Mouse (Mus musculus): ENCODE data around the gene Xkr8. TPM values are rescaled to one million over a fixed set of nuclear protein-coding genes. Genes with fewer than 3 reads are reported as not detected.

Gene Xkr8
- total and polyA plus RNA-seq, 2 experiments from 2014 or later, result 6.9 to 7.1 TPM

- DNase-seq (ENCODE audit: low spot score), result no peak
- H3K4me1 ChIP-seq (ENCODE audit: insufficient read depth, low read length), result no peaks in the 10 kb centered on the region
- no peak overlapping the region for H3K9ac ChIP-seq (replicated peaks; ENCODE audit: low read length, poor library complexity, severe bottlenecking)
- H3K27me3 ChIP-seq (ENCODE audit: insufficient read depth, low read length), result no peaks in the 10 kb centered on the region
- no peak overlapping the region for H3K4me3 ChIP-seq (ENCODE audit: low read depth, low read length)
- ATAC-seq (ENCODE audit: low FRiP score), result no peak
- no peaks in the 10 kb centered on the region for H3K9me3 ChIP-seq (ENCODE audit: low read length)
- no peak overlapping the region for H3K27ac ChIP-seq (ENCODE audit: low read depth, low read length)
- 94% methylated on average over 25 of the region's 25 CpGs for WGBS
- no peak overlapping the region for H3K4me2 ChIP-seq (ENCODE audit: low read depth, low read length, poor library complexity, severe bottlenecking)
- peak; percentile 41 for TF ChIP-seq CTCF (IDR thresholded peaks at IDR 0.05)
- H3K36me3 ChIP-seq (ENCODE audit: insufficient read depth, low read length), result no peaks in the 10 kb centered on the region
Measured at GRCm38 (mm10) chr4:132733071-132733770, 875 bp upstream of the Xkr8 start.

DNA sequence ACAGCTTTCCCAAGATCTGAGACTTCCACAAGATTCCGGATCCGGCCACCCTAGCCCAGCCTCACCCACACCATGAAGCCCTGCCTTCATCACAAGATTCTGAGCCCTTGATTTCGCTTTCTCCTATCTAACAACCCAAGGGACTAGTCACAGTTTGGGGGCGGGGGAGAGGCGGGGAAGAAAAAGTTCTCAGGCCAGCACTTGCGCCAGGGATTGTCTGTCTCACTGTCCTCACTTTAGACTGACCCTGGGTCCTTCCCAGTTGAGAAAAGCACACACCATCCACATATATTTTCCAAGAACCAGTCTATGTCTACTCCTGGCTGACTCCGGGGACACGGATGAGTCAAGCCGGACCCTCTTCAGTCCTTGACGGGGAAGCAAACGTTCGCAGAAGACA, 730 bp downstream of the Xkr8 start:
- 51% methylated on average over 12 of the region's 12 CpGs for WGBS
- Histone ChIP-seq H3K4me3 (ENCODE audit: low read depth, low read length) (peak overlapping the region; percentile 60), H3K27ac (ENCODE audit: low read depth, low read length) (peak overlapping the region; percentile 68; the same call in 1 of the 2 replicates), H3K9me3 (ENCODE audit: low read length) (no peaks in the 10 kb centered on the region), H3K9ac (replicated peaks; ENCODE audit: low read length, poor library complexity, severe bottlenecking) (peak overlapping the region; percentile 77), H3K27me3 (ENCODE audit: insufficient read depth, low read length) (no peaks in the 10 kb centered on the region), H3K4me2 (ENCODE audit: low read depth, low read length, poor library complexity, severe bottlenecking) (peak overlapping the region; percentile 72), H3K4me1 (ENCODE audit: insufficient read depth, low read length) (no peaks in the 10 kb centered on the region), H3K36me3 (ENCODE audit: insufficient read depth, low read length) (peaks cover 11% of the 10 kb centered on the region; the same call in 1 of the 2 replicates)
- ATAC-seq (ENCODE audit: low FRiP score) (no peak), DNase-seq (ENCODE audit: low spot score) (no peak)
- TF ChIP-seq CTCF (IDR thresholded peaks at IDR 0.05), result no peak

GRCm38 (mm10) chr4:132728233-132728632, 4.1 kb downstream of the Xkr8 start:
- Histone ChIP-seq H3K27ac (ENCODE audit: low read depth, low read length) (no peak overlapping the region), H3K27me3 (ENCODE audit: insufficient read depth, low read length) (no peaks in the 10 kb centered on the region), H3K9ac (replicated peaks; ENCODE audit: low read length, poor library complexity, severe bottlenecking) (no peak overlapping the region), H3K36me3 (ENCODE audit: insufficient read depth, low read length) (peaks cover 14% of the 10 kb centered on the region; the same call in 1 of the 2 replicates), H3K4me2 (ENCODE audit: low read depth, low read length, poor library complexity, severe bottlenecking) (no peak overlapping the region), H3K4me1 (ENCODE audit: insufficient read depth, low read length) (no peaks in the 10 kb centered on the region), H3K9me3 (ENCODE audit: low read length) (no peaks in the 10 kb centered on the region), H3K4me3 (ENCODE audit: low read depth, low read length) (no peak overlapping the region)
- DNase-seq (ENCODE audit: low spot score) (no peak), ATAC-seq (ENCODE audit: low FRiP score) (no peak)
- no peak for TF ChIP-seq CTCF (IDR thresholded peaks at IDR 0.05)
- 92% methylated on average over 8 of the region's 8 CpGs for WGBS

GRCm38 (mm10) chr4:132718251-132718650, 14.1 kb downstream of the Xkr8 start:
- ATAC-seq (ENCODE audit: low FRiP score), result no peak
- peaks cover 35% of the 10 kb centered on the region for H3K36me3 ChIP-seq (ENCODE audit: insufficient read depth, low read length)
- no peak for TF ChIP-seq CTCF (IDR thresholded peaks at IDR 0.05)

GRCm38 (mm10) chr4:132713181-132713580, 19.2 kb downstream of the Xkr8 start:
- WGBS, result 97% methylated on average over 7 of the region's 7 CpGs
- ATAC-seq (ENCODE audit: low FRiP score) (no peak), DNase-seq (ENCODE audit: low spot score) (no peak)
- no peaks in the 10 kb centered on the region for H3K9me3 ChIP-seq (ENCODE audit: low read length)
- H3K9ac ChIP-seq (replicated peaks; ENCODE audit: low read length, poor library complexity, severe bottlenecking), result no peak overlapping the region
- no peak for TF ChIP-seq CTCF (IDR thresholded peaks at IDR 0.05)
- H3K27ac ChIP-seq (ENCODE audit: low read depth, low read length), result no peak overlapping the region
- H3K4me3 ChIP-seq (ENCODE audit: low read depth, low read length), result no peak overlapping the region
- no peak overlapping the region for H3K4me2 ChIP-seq (ENCODE audit: low read depth, low read length, poor library complexity, severe bottlenecking)
- no peaks in the 10 kb centered on the region for H3K4me1 ChIP-seq (ENCODE audit: insufficient read depth, low read length)
- H3K27me3 ChIP-seq (ENCODE audit: insufficient read depth, low read length), result no peaks in the 10 kb centered on the region
- H3K36me3 ChIP-seq (ENCODE audit: insufficient read depth, low read length), result peaks cover 35% of the 10 kb centered on the region

More at GRCm38 (mm10) chr4:132718251-132718650, 14.1 kb downstream of the Xkr8 start:
- WGBS, result 88% methylated on average over 1 of the region's 1 CpGs
- no peaks in the 10 kb centered on the region for H3K9me3 ChIP-seq (ENCODE audit: low read length)
- no peak for DNase-seq (ENCODE audit: low spot score)
- H3K4me2 ChIP-seq (ENCODE audit: low read depth, low read length, poor library complexity, severe bottlenecking), result no peak overlapping the region
- no peaks in the 10 kb centered on the region for H3K4me1 ChIP-seq (ENCODE audit: insufficient read depth, low read length)
- no peak overlapping the region for H3K27ac ChIP-seq (ENCODE audit: low read depth, low read length)
- H3K4me3 ChIP-seq (ENCODE audit: low read depth, low read length), result no peak overlapping the region
- no peak overlapping the region for H3K9ac ChIP-seq (replicated peaks; ENCODE audit: low read length, poor library complexity, severe bottlenecking)
- no peaks in the 10 kb centered on the region for H3K27me3 ChIP-seq (ENCODE audit: insufficient read depth, low read length)

DNA sequence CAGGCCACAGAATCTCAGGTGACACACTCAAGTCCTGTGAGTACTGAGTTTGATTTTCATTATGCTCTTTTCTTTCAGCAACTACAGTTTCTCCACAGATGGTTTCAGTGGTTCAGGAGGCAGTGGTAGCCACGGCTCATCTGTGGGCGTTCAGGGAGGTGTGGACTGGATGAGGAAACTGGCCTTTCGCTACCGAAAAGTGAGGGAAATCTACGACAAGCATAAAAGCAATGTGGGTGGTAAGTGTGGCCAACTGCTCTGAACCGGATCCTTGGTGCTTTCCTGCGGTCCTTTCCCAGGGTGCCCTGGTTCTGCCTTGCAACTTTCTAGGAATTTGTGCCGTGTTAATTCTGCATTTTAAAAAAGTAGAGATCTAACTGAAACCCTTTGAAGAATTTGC, 25.5 kb downstream of the Xkr8 start:
- Histone ChIP-seq H3K9ac (replicated peaks; ENCODE audit: low read length, poor library complexity, severe bottlenecking) (no peak overlapping the region), H3K4me2 (ENCODE audit: low read depth, low read length, poor library complexity, severe bottlenecking) (no peak overlapping the region), H3K27ac (ENCODE audit: low read depth, low read length) (no peak overlapping the region), H3K4me1 (ENCODE audit: insufficient read depth, low read length) (no peaks in the 10 kb centered on the region), H3K36me3 (ENCODE audit: insufficient read depth, low read length) (peaks cover 53% of the 10 kb centered on the region), H3K27me3 (ENCODE audit: insufficient read depth, low read length) (no peaks in the 10 kb centered on the region), H3K9me3 (ENCODE audit: low read length) (no peaks in the 10 kb centered on the region), H3K4me3 (ENCODE audit: low read depth, low read length) (no peak overlapping the region)
- no peak for DNase-seq (ENCODE audit: low spot score)
- 93% methylated on average over 8 of the region's 8 CpGs for WGBS
- TF ChIP-seq CTCF (IDR thresholded peaks at IDR 0.05), result no peak
- no peak for ATAC-seq (ENCODE audit: low FRiP score)

Data from midbrain, postnatal 0 days (tissue).